Mouse (Mus musculus) midbrain, embryonic 12.5 days (tissue): Measurements from ENCODE around the gene Pdxk. TPM values are rescaled to one million over a fixed set of nuclear protein-coding genes. Genes with fewer than 3 reads are reported as not detected.
"Not testable (repeated sequence)": the region's sequence is repeated elsewhere in the genome, so short reads cannot be mapped to it uniquely, and the experiment has no call there.

Experiments used
- ATAC-seq: fragments of 200-750 bp; cut with Nextera tagmentation; 2 replicates; pipeline ENCODE4 v1.8.0; 2017; ENCODE audit warnings: low read depth, moderate TSS enrichment, moderate library complexity; ENCODE audit not compliant: low FRiP score
- H3K27ac ChIP-seq: fragments of 300-500 bp; sonication (generic); replicated peaks from 2 replicates; pipeline ENCODE4 v1.5.1; 2016; ENCODE audit warnings: mild to moderate bottlenecking
- H3K27me3 ChIP-seq: fragments of 300-500 bp; sonication (generic); 2 replicates; pipeline ENCODE4 v1.6.1; 2016; ENCODE audit warnings: mild to moderate bottlenecking
- H3K36me3 ChIP-seq: fragments of 300-500 bp; sonication (generic); 2 replicates; pipeline ENCODE4 v1.6.1; 2016
- H3K4me1 ChIP-seq: fragments of 300-500 bp; sonication (generic); 2 replicates; pipeline ENCODE4 v1.6.1; 2016
- H3K4me2 ChIP-seq: fragments of 300-500 bp; sonication (generic); replicated peaks from 2 replicates; pipeline ENCODE4 v1.6.1; 2016; ENCODE audit warnings: mild to moderate bottlenecking, moderate library complexity
- H3K4me3 ChIP-seq: fragments of 300-500 bp; sonication (generic); 2 replicates; pipeline ENCODE4 v1.5.1; 2016; ENCODE audit warnings: mild to moderate bottlenecking
- H3K9ac ChIP-seq: fragments of 300-500 bp; sonication (generic); replicated peaks from 2 replicates; pipeline ENCODE4 v1.6.1; 2016; ENCODE audit warnings: mild to moderate bottlenecking, moderate library complexity
- H3K9me3 ChIP-seq: fragments of 300-500 bp; sonication (generic); 2 replicates; pipeline ENCODE4 v1.6.1; 2016; ENCODE audit warnings: mild to moderate bottlenecking
- WGBS: fragments of 180-500 bp; shearing (Covaris S2); methylation state at CpG from one replicate; pipeline ENCODE4 v1.1.7; 2016; 5-methylcytosine and 5-hydroxymethylcytosine counted together
- polyA plus RNA-seq: library from polyadenylated mRNA; unstranded; fragments of >200 nt; fragmentation: Nextera tagmentation; extraction: Ambion mirVana; gene quantifications from 2 replicates; pipeline ENCODE4 v1.2.1, GENCODE M21; 2016

The Pdxk gene
- 10.0 and 10.9 TPM in 2 replicates for polyA plus RNA-seq

- H3K4me3 ChIP-seq, result peak within 1 kb of the TSS; percentile 68
- H3K9ac ChIP-seq, result peak within 1 kb of the TSS; percentile 68
- peaks cover 10% of the 10 kb centered on the region for H3K4me1 ChIP-seq
- H3K27ac ChIP-seq, result no peak within 1 kb of the TSS
- ATAC-seq, result peak; percentile 95
- H3K27me3 ChIP-seq, result peaks cover 28% of the 10 kb centered on the region
- H3K4me2 ChIP-seq, result peak within 1 kb of the TSS; percentile 99
- WGBS, result 0% methylated on average over 35 of the region's 35 CpGs
- no peaks in the 10 kb centered on the region for H3K36me3 ChIP-seq
- H3K9me3 ChIP-seq, result no peaks in the 10 kb centered on the region
Measured at GRCm38 (mm10) chr10:78464792-78465207, at the start of gene Pdxk. Pdxk (minus strand) TSS chr10:78464975.

GRCm38 (mm10) chr10:78502986-78503733 lies 38.4 kb upstream of the Pdxk start:
- no peak overlapping the region for H3K9ac ChIP-seq
- H3K4me1 ChIP-seq, result no peaks in the 10 kb centered on the region
- no peak overlapping the region for H3K4me2 ChIP-seq
- no peaks in the 10 kb centered on the region for H3K36me3 ChIP-seq
- whole genome bisulfite sequencing, result 74% methylated on average over 6 of the region's 6 CpGs
- H3K9me3 ChIP-seq, result no peaks in the 10 kb centered on the region
- H3K4me3 ChIP-seq, result no peak overlapping the region
- H3K27ac ChIP-seq, result no peak overlapping the region
- ATAC-seq, result no peak
- H3K27me3 ChIP-seq, result no peaks in the 10 kb centered on the region

- peak; percentile 74 for ATAC-seq
- Histone ChIP-seq H3K9me3 (no peaks in the 10 kb centered on the region), H3K27ac (no peak overlapping the region), H3K9ac (0 out of 2 replicates have a peak overlapping the region, but pooled peaks have one; percentile 31), H3K36me3 (no peaks in the 10 kb centered on the region), H3K4me1 (peaks cover 7% of the 10 kb centered on the region), H3K4me3 (peak overlapping the region; percentile 25; the same call in 1 of the 2 replicates), H3K27me3 (peaks cover 27% of the 10 kb centered on the region), H3K4me2 (peak overlapping the region; percentile 50)
- 11% methylated on average over 26 of the region's 26 CpGs for WGBS
Measured at GRCm38 (mm10) chr10:78487431-78488086, 22.8 kb upstream of the Pdxk start.

- Histone ChIP-seq H3K9me3 (no peaks in the 10 kb centered on the region), H3K27me3 (peaks cover 31% of the 10 kb centered on the region), H3K4me3 (no peak overlapping the region), H3K4me1 (peaks cover 13% of the 10 kb centered on the region), H3K4me2 (no peak overlapping the region), H3K9ac (no peak overlapping the region), H3K36me3 (no peaks in the 10 kb centered on the region), H3K27ac (no peak overlapping the region)
- WGBS, result 69% methylated on average over 5 of the region's 5 CpGs
- ATAC-seq, result no peak
Measured at GRCm38 (mm10) chr10:78486871-78487270, 22.1 kb upstream of the Pdxk start.

- Histone ChIP-seq H3K4me1 (peaks cover 20% of the 10 kb centered on the region), H3K27me3 (peaks cover 37% of the 10 kb centered on the region)
- H3K9ac ChIP-seq, H3K4me3 ChIP-seq, H3K27ac ChIP-seq, H3K36me3 ChIP-seq, ATAC-seq, H3K9me3 ChIP-seq, H3K4me2 ChIP-seq: not testable (repeated sequence)
- WGBS, result 85% methylated on average over 2 of the region's 2 CpGs
Measured at GRCm38 (mm10) chr10:78485369-78485768, 20.6 kb upstream of the Pdxk start.

GRCm38 (mm10) chr10:78481928-78482499 lies 17.2 kb upstream of the Pdxk start:
- no peak overlapping the region for H3K27ac ChIP-seq
- under 1% methylated on average over 35 of the region's 35 CpGs for WGBS

GRCm38 (mm10) chr10:78480954-78481927 lies 16.5 kb upstream of the Pdxk start:
- Histone ChIP-seq H3K27me3 (peaks cover 25% of the 10 kb centered on the region), H3K4me3 (peak overlapping the region; percentile 53), H3K36me3 (no peaks in the 10 kb centered on the region), H3K9me3 (no peaks in the 10 kb centered on the region), H3K4me1 (peaks cover 13% of the 10 kb centered on the region), H3K27ac (no peak overlapping the region), H3K4me2 (peak overlapping the region; percentile 83), H3K9ac (peak overlapping the region; percentile 62; the same call in 1 of the 2 replicates)
- no peak; the same call in none of the 2 replicates for ATAC-seq
- 39% methylated on average over 21 of the region's 21 CpGs for WGBS

More at GRCm38 (mm10) chr10:78481928-78482499, 17.2 kb upstream of the Pdxk start:
- Histone ChIP-seq H3K4me1 (peaks cover 13% of the 10 kb centered on the region), H3K36me3 (no peaks in the 10 kb centered on the region), H3K4me2 (peak overlapping the region; percentile 83), H3K9ac (peak overlapping the region; percentile 62; the same call in 1 of the 2 replicates), H3K9me3 (no peaks in the 10 kb centered on the region), H3K27me3 (peaks cover 32% of the 10 kb centered on the region), H3K4me3 (peak overlapping the region; percentile 53)
- ATAC-seq, result peak; percentile 95

- Histone ChIP-seq H3K4me3 (no peak overlapping the region), H3K9ac (no peak overlapping the region), H3K27me3 (peaks cover 6% of the 10 kb centered on the region; the same call in 1 of the 2 replicates), H3K36me3 (no peaks in the 10 kb centered on the region), H3K4me1 (peaks cover 6% of the 10 kb centered on the region), H3K9me3 (no peaks in the 10 kb centered on the region), H3K27ac (no peak overlapping the region), H3K4me2 (no peak overlapping the region)
- WGBS, result 69% methylated on average over 4 of the region's 4 CpGs
- no peak for ATAC-seq
Measured at GRCm38 (mm10) chr10:78476821-78477220, 12.0 kb upstream of the Pdxk start.

- no peaks in the 10 kb centered on the region for H3K36me3 ChIP-seq
- H3K9me3 ChIP-seq, result no peaks in the 10 kb centered on the region
- no peak overlapping the region for H3K4me2 ChIP-seq
- no peak overlapping the region for H3K4me3 ChIP-seq
- H3K9ac ChIP-seq, result no peak overlapping the region
- peaks cover 5% of the 10 kb centered on the region; the same call in 1 of the 2 replicates for H3K4me1 ChIP-seq
- H3K27ac ChIP-seq, result no peak overlapping the region
- no peak for ATAC-seq
- H3K27me3 ChIP-seq, result no peaks in the 10 kb centered on the region; the same call in 1 of the 2 replicates
- WGBS, result 70% methylated on average over 8 of the region's 8 CpGs
Measured at GRCm38 (mm10) chr10:78474759-78475158, 10.0 kb upstream of the Pdxk start.

GRCm38 (mm10) chr10:78473434-78473833 lies 8.7 kb upstream of the Pdxk start:
- no peak overlapping the region for H3K9ac ChIP-seq
- no peak for ATAC-seq
- H3K27me3 ChIP-seq, result peaks cover 3% of the 10 kb centered on the region; the same call in 1 of the 2 replicates
- no peak overlapping the region for H3K4me2 ChIP-seq
- H3K4me1 ChIP-seq, result peaks cover 5% of the 10 kb centered on the region; the same call in 1 of the 2 replicates
- H3K9me3 ChIP-seq, result no peaks in the 10 kb centered on the region
- no peaks in the 10 kb centered on the region for H3K36me3 ChIP-seq
- WGBS, result 64% methylated on average over 5 of the region's 5 CpGs
- H3K27ac ChIP-seq, result no peak overlapping the region
- H3K4me3 ChIP-seq, result no peak overlapping the region

- Histone ChIP-seq H3K36me3 (no peaks in the 10 kb centered on the region), H3K27ac (no peak overlapping the region), H3K4me2 (no peak overlapping the region), H3K4me3 (no peak overlapping the region), H3K9me3 (no peaks in the 10 kb centered on the region), H3K4me1 (peaks cover 5% of the 10 kb centered on the region; the same call in 1 of the 2 replicates), H3K27me3 (peaks cover 10% of the 10 kb centered on the region), H3K9ac (no peak overlapping the region)
- WGBS, result 81% methylated on average over 3 of the region's 3 CpGs
- ATAC-seq, result no peak
Measured at GRCm38 (mm10) chr10:78472046-78472445, 7.3 kb upstream of the Pdxk start.
